Mouse (Mus musculus) NIH3T3 (cell line): ENCODE results near the gene Pcp4.

Source experiments
- DNase-seq: peaks from one replicate; pipeline ENCODE4 v3.0.0-alpha.2; 2012; ENCODE audit warnings: low read depth

Pcp4 gene

GRCm38 (mm10) chr16:96488038-96488437 is 20.6 kb downstream of the Pcp4 start:
- DNase-seq, result no peak

- no peak for DNase-seq
Measured at GRCm38 (mm10) chr16:96491530-96491929, 24.1 kb downstream of the Pcp4 start.

- no peak for DNase-seq
Measured at GRCm38 (mm10) chr16:96494079-96494478, 26.7 kb downstream of the Pcp4 start.

GRCm38 (mm10) chr16:96498951-96499350 is 31.5 kb downstream of the Pcp4 start:
- no peak for DNase-seq

GRCm38 (mm10) chr16:96501241-96501640 is 33.8 kb downstream of the Pcp4 start:
- DNase-seq, result no peak

- no peak for DNase-seq
Measured at GRCm38 (mm10) chr16:96502586-96502985, 35.2 kb downstream of the Pcp4 start.

GRCm38 (mm10) chr16:96514466-96514865 is 47.1 kb downstream of the Pcp4 start:
- no peak for DNase-seq

GRCm38 (mm10) chr16:96527476-96527875 is 60.1 kb downstream of the Pcp4 start:
- DNase-seq, result no peak

- DNase-seq, result no peak
Measured at GRCm38 (mm10) chr16:96528471-96528870, 61.1 kb downstream of the Pcp4 start.

GRCm38 (mm10) chr16:96529896-96530568 is 62.6 kb downstream of the Pcp4 start:
- DNase-seq, result no peak

GRCm38 (mm10) chr16:96530569-96530898 is 63.1 kb downstream of the Pcp4 start:
- DNase-seq, result no peak

GRCm38 (mm10) chr16:96531029-96531428 is 63.6 kb downstream of the Pcp4 start:
- DNase-seq, result no peak

- no peak for DNase-seq
Measured at GRCm38 (mm10) chr16:96533710-96534109, 66.3 kb downstream of the Pcp4 start.

GRCm38 (mm10) chr16:96535271-96535670 is 67.9 kb downstream of the Pcp4 start:
- DNase-seq, result no peak

GRCm38 (mm10) chr16:96536426-96536825 is 69.0 kb downstream of the Pcp4 start:
- DNase-seq, result no peak

GRCm38 (mm10) chr16:96539091-96539490 is 71.7 kb downstream of the Pcp4 start:
- DNase-seq, result no peak

GRCm38 (mm10) chr16:96541056-96541455 is 73.7 kb downstream of the Pcp4 start:
- DNase-seq, result no peak

- no peak for DNase-seq
Measured at GRCm38 (mm10) chr16:96552680-96553079, 85.3 kb downstream of the Pcp4 start.

GRCm38 (mm10) chr16:96555412-96555811 is 88.0 kb downstream of the Pcp4 start:
- no peak for DNase-seq

- DNase-seq, result no peak
Measured at GRCm38 (mm10) chr16:96556621-96557020, 89.2 kb downstream of the Pcp4 start.

- no peak for DNase-seq
Measured at GRCm38 (mm10) chr16:96558341-96558740, 90.9 kb downstream of the Pcp4 start.

- DNase-seq, result no peak
Measured at GRCm38 (mm10) chr16:96559796-96560195, 92.4 kb downstream of the Pcp4 start.

GRCm38 (mm10) chr16:96563350-96564257 is 96.2 kb downstream of the Pcp4 start:
- no peak for DNase-seq
